In the genomic region with DNA sequence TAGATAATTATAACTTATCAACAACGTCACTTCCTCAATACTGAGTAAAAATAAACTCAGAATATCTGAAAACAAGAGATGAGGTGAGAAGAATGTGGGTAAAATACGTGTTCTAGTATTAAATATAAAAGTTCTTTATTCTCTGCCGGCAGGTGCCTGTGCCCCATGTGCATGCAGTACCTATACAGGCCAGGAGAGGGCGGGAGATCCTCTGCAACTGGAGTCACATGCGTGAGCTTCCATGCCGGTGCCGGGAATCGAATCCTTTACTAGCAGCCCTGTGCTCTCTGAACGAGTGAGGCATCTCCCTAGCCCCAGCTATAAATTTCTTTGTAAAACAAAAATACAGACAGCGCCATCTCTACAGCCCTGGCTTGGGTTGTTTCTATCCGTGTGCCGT, we compare ENCODE assay signal across 10 mouse cellular contexts. TPM values are rescaled to one million over a fixed set of nuclear protein-coding genes. Genes with fewer than 3 reads are reported as not detected.
DNase-seq lines count a peak whose midpoint lies in the region; ATAC-seq and TF ChIP-seq lines count a peak whose summit lies in the region.
"Had no signal": no experiment of that assay in that cellular context is flagged by ENCODE, and none has a peak within 500 bp of the region (broad histone marks: within the 10 kb centered on the region; RNA-seq: fewer than 3 reads in every experiment).

No protein-coding gene starts in this region.

- no peak overlapping the region for H3K4me3 ChIP-seq in liver, adult 2 months (ENCODE audit: insufficient read depth, low read depth, low read length)
- no peak overlapping the region for H3K4me3 ChIP-seq in liver, embryonic 12.5 days
- no peak overlapping the region for H3K4me3 ChIP-seq in hindbrain, embryonic 13.5 days

- H3K4me2 ChIP-seq in liver, embryonic 12.5 days: no peak overlapping the region
- no peak overlapping the region for H3K4me2 ChIP-seq in hindbrain, embryonic 13.5 days
- H3K4me2 ChIP-seq: hindbrain, embryonic 14.5 days had no signal

- no peak for ATAC-seq in liver, embryonic 12.5 days
- no peak for ATAC-seq in hindbrain, embryonic 13.5 days (ENCODE audit: low FRiP score)

- no peaks in the 10 kb centered on the region for H3K36me3 ChIP-seq in liver, adult 2 months (ENCODE audit: control insufficient read depth, insufficient read depth, low read length)
- no peaks in the 10 kb centered on the region for H3K36me3 ChIP-seq in liver, embryonic 12.5 days
- H3K36me3 ChIP-seq in splenic B cell, adult 2 months (ENCODE audit: control insufficient read depth, insufficient read depth, low read length, poor library complexity, severe bottlenecking): no peaks in the 10 kb centered on the region
- no peaks in the 10 kb centered on the region for H3K36me3 ChIP-seq in hindbrain, embryonic 13.5 days

- no peak for TF ChIP-seq POLR2A in liver, adult 2 months (IDR thresholded peaks at IDR 0.05; ENCODE audit: extremely low read depth, insufficient read depth, low read length)

- peak; percentile 48 for TF ChIP-seq CTCF in liver, adult 2 months (IDR thresholded peaks at IDR 0.05; ENCODE audit: low read depth, low read length)

- WGBS in liver, adult 2 months: 38% methylated on average over 12 of the region's 12 CpGs
- 26% methylated on average over 12 of the region's 12 CpGs for WGBS in liver, embryonic 12.5 days (ENCODE audit: insufficient replicate concordance)
- WGBS in hindbrain, embryonic 13.5 days: 39% methylated on average over 12 of the region's 12 CpGs

- no peak overlapping the region for H3K27ac ChIP-seq in liver, adult 2 months (replicated peaks; ENCODE audit: insufficient read depth, low read depth, low read length)
- H3K27ac ChIP-seq in liver, embryonic 12.5 days: no peak overlapping the region
- H3K27ac ChIP-seq in hindbrain, embryonic 13.5 days: no peak overlapping the region
- H3K27ac ChIP-seq: hindbrain, embryonic 14.5 days had no signal

- H3K9ac ChIP-seq in liver, adult 2 months (ENCODE audit: low read depth, low read length): no peak overlapping the region
- no peak overlapping the region for H3K9ac ChIP-seq in liver, embryonic 12.5 days
- no peak overlapping the region for H3K9ac ChIP-seq in hindbrain, embryonic 13.5 days
- H3K9ac ChIP-seq: hindbrain, embryonic 14.5 days had no signal

- no peaks in the 10 kb centered on the region for H3K79me2 ChIP-seq in liver, adult 2 months (ENCODE audit: control insufficient read depth, insufficient read depth, low read length)

- H3K4me1 ChIP-seq in liver, adult 2 months (ENCODE audit: control insufficient read depth, insufficient read depth, low read length): no peaks in the 10 kb centered on the region
- H3K4me1 ChIP-seq in liver, embryonic 12.5 days: no peaks in the 10 kb centered on the region
- H3K4me1 ChIP-seq in hindbrain, embryonic 13.5 days (replicated peaks): peaks cover 21% of the 10 kb centered on the region

- peaks cover 9% of the 10 kb centered on the region; the same call in 1 of the 2 replicates for H3K27me3 ChIP-seq in liver, adult 2 months (ENCODE audit: control insufficient read depth, insufficient read depth, low read length)
- peaks cover 50% of the 10 kb centered on the region for H3K27me3 ChIP-seq in liver, embryonic 12.5 days (replicated peaks)
- H3K27me3 ChIP-seq in splenic B cell, adult 2 months (ENCODE audit: control insufficient read depth, insufficient read depth, low read length, poor library complexity, severe bottlenecking): no peaks in the 10 kb centered on the region
- peaks cover 65% of the 10 kb centered on the region for H3K27me3 ChIP-seq in hindbrain, embryonic 13.5 days

- peak; percentile 70 for DNase-seq in embryo, embryonic 10 days (ENCODE audit: low spot score)
- DNase-seq in embryo, embryonic 9.5 days (ENCODE audit: extremely low spot score): no peak
- DNase-seq in liver, adult 2 months (ENCODE audit: extremely low read depth, low read depth, low spot score): no peak
- DNase-seq in c-Kit-positive CD71-positive TER-119-positive erythroid progenitor cells, embryonic 14.5 days (ENCODE audit: low spot score): peak; percentile 11
- DNase-seq in splenic B cell, adult 2 months (ENCODE audit: low read depth, low spot score): peak; percentile 22
- DNase-seq in natural killer cell, adult 2 months (ENCODE audit: low spot score in 2 of 2): no peak

- H3K9me3 ChIP-seq in liver, embryonic 12.5 days (replicated peaks): peaks cover 8% of the 10 kb centered on the region; the same call in 1 of the 2 replicates
- peaks cover 19% of the 10 kb centered on the region for H3K9me3 ChIP-seq in hindbrain, embryonic 13.5 days

RNA-seq across cellular contexts. Expression of a gene that starts 21.7 kb away (rescaled TPM):
- 1.5 and 1.9 TPM in 2 replicates for total RNA-seq in liver, adult 2 months (2014; rRNA removed)
- polyA plus RNA-seq in liver, adult 2 months (2012; rRNA removed): 5.0 and 5.1 TPM in 2 replicates
- polyA plus RNA-seq in liver, embryonic 12.5 days (2016; fragmentation: Nextera tagmentation; extraction: Ambion mirVana): 2.8 and 2.9 TPM in 2 replicates
- 14.2 and 14.5 TPM in 2 replicates for polyA plus RNA-seq in hindbrain, embryonic 13.5 days (2015; fragmentation: Nextera tagmentation; extraction: Ambion mirVana)

RNA-seq across cellular contexts. Expression of a gene that starts 24.9 kb away (rescaled TPM):
- total RNA-seq in liver, adult 2 months (2014; rRNA removed): not detected in 2 replicates
- polyA plus RNA-seq in liver, adult 2 months (2012; rRNA removed): not detected in 2 replicates
- polyA plus RNA-seq in liver, embryonic 12.5 days (2016; fragmentation: Nextera tagmentation; extraction: Ambion mirVana): not detected in 2 replicates
- not detected in 2 replicates for polyA plus RNA-seq in hindbrain, embryonic 13.5 days (2015; fragmentation: Nextera tagmentation; extraction: Ambion mirVana)
- polyA plus RNA-seq: hindbrain, embryonic 14.5 days; liver, embryonic 16.5 days had no signal

Comparison
In these comparisons a context has a peak if more than half of its experiments do, and no peak if none do; other contexts are left out.
1. DNase-seq: peak in embryo, embryonic 10 days (single experiment), c-Kit-positive CD71-positive TER-119-positive erythroid progenitor cells, embryonic 14.5 days (single experiment) and splenic B cell, adult 2 months (single experiment); none in embryo, embryonic 9.5 days (single experiment), liver, adult 2 months (single experiment) and natural killer cell, adult 2 months (0 of 2).